Mouse (Mus musculus) kidney, postnatal 10 days (tissue): ENCODE results near the gene Abcb1b.
"Not testable (repeated sequence)": the region's sequence is repeated elsewhere in the genome, so short reads cannot be mapped to it uniquely, and the experiment has no call there.

Experiments used
- DNase-seq: peaks from one replicate; pipeline ENCODE4 v3.0.0; 2021; ENCODE audit warnings: mixed read lengths

Abcb1b gene

DNA sequence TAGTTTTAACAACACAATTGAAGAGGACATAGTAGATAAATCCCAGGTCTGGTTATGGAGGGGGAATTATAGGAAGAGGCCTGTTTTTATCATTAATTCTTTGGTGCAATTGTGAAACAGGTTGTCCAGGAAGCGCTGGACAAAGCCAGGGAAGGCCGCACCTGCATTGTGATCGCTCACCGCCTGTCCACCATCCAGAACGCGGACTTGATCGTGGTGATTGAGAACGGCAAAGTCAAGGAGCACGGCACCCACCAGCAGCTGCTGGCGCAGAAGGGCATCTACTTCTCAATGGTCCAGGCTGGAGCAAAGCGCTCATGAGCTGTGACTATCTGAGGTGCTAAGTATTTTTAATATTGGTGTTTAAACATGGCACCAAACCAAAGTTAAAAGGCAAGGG lies 67.7 kb downstream of the Abcb1b start:
- not testable (repeated sequence) for DNase-seq

DNA sequence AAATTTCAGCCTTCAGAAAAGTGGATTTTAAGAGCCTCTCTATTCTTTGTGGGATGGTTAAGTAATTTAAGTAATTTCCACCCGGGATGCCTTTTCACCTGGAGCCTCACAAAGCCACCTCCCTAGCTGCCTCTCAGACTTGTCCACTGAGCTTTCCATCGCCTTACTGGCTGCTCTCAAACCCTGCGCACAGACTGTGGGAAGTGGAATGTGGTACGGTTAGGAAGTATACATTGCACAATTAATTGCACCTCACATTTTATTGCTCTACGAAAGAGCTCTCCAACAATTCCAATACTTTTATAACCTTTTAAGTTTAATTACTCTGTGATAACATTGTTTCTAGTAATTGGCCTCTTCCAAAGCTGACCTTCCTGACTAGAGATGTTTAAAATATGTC lies 68.4 kb downstream of the Abcb1b start:
- no peak for DNase-seq

DNA sequence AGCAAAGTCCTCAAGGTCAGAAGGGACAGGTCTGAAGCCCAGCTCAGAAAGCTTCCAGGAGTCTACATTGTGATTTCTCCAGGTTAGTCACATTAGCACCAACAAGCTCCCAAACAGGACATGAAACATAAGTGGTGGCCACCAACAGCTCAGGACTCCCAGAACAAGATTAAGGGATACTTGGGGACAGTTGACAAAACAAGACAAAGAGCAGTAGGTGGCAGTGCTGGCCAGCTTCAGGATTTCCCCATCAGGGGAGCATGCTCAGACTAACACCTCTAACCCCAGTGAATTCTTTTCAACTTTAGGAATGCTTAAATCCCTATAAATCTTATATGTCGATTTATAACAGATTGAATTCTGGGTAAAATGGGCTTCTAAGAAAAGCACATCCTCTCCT lies 70.1 kb downstream of the Abcb1b start:
- peak; percentile 40 for DNase-seq

DNA sequence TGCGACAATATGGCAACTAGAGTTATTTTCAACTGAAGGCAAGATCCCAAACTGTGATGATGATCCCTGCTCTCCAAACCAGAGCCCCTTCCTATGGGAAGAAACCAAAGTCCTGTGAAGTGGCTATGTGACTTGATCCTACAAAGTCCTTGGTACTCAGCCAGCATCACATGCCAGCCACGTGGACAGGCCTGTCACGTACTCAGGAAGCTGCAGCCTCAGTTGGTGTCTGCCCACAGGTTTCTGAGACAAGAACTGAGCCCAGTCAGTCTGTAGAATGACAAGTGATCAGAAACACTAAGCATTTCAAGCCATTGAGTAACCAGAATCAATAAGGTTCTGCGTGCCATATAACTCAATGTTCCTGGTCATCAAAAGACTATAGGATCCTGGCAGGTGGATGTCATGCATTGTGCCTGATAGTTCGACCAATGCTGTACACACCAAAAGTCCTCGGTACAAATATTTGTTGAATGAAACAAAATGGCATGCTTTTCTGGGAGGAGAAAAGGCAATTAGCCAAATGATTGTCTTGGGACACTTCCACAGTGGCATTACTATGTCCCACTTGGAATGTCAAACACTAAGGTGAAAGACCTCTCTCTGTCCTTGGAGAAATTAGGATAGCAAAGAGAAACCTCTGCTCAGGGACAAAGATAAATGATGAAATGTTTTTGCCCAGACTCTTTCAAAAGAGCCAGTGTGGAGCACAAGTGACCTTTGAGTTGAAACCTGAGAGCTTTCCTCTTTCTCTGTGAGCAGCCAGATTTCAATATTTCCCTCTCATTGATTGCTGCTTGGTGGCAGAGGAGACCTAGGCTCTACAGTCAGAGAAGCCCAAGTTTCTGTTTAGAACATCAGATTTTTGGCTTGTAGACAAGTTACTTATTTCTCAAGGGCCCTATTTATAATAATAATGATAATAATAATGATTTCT lies 75.3 kb downstream of the Abcb1b start:
- DNase-seq, result no peak

DNA sequence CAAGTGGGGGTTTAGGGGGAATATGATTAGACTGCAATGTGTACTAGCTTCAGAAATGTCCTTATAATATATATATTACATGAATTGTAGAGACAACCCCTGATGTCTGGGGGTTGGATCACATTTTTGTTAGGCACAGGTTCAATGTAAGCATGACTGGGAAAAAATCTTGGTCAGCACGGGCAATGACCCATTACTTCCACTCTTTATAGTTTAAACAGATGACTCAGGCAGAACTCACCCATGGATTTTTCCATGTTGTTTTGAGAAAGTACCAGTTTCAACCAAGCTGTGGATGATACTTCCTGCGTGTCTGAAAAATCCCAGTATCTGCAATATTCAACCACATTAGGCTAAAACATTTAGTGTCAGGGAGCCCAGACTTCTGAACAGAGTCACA lies 79.1 kb downstream of the Abcb1b start:
- DNase-seq, result no peak

DNA sequence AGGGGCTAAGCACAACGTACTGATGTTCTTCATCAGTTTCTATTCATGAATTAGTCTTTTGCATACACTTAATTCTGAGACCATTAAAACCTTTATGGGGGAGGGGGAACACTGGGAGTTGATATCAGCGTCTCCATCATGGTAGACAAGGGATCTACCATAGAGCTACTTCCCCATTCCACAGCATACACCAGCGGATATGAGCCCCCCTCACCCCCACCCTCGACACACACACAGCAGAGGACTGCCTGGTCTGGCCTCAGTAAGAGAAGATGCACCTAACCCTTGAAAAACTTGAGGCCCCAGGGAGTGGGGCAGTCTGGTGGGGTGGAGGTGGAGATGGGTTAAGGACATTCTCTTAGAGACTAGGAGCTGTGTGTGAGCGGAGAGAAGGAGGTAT lies 79.9 kb downstream of the Abcb1b start:
- no peak for DNase-seq

DNA sequence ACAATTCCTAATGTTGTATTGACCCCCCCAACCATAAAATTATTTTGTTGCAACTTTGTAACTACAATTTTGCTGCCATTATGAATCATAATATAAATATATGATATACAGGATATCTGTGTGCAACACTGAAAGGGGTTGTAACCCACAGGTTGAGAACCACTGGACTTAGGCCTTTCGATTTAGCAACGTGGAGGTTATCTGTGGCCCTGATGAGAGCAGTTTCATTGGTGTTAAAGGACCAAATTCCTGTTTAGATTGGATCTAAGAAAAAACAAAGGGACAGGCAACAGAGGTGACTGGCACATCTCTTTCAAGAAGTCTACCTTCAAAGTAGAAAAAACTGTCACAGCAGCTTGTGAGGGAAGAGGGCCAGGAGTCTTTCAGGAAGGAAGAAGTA lies 87.9 kb downstream of the Abcb1b start:
- DNase-seq, result no peak

DNA sequence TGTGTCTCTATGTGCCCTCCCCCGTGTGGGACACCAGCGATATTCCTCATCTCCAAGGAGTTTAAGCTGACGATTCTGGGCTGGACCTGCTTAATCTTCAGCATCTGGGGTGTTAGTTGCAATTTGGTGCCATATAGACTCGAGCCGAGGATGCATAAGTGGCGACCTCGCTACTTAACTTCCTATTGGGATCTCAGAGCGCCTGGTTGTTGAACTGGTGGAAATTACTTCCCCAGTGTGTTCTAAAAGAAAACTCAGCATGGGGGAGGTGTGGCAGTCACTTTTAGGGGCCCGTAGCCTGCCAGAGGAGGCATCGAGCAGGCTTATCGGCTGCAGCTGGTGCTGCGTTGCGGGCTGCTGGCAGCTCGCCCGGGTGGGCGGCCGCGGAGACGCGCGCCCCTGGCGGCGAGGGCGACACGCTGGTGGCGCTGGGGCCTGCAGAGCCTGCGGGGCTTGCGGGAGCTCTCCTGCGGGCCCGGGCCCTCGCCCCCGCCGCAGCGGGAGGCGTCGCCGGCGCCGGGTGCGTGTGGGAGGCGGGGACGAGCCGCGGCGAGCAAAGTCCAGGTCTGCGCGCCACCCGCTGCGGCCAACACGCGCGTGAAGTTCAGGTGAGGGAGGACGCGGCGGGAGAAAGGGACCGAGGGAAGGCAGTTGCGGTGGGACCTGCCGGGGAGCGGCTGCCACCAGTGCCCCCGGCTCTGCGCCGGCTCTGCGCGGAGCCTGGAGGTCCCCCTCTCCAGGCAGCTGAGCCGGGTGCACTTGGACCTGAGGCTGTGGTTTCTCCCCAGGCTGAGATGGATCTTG lies 95.6 kb downstream of the Abcb1b start, which contains the start of gene Abcb4:
Gene Abcb4 (plus strand): TSS at position 418 of the 804 bp plus-strand sequence.
- DNase-seq, result peak; percentile 57

DNA sequence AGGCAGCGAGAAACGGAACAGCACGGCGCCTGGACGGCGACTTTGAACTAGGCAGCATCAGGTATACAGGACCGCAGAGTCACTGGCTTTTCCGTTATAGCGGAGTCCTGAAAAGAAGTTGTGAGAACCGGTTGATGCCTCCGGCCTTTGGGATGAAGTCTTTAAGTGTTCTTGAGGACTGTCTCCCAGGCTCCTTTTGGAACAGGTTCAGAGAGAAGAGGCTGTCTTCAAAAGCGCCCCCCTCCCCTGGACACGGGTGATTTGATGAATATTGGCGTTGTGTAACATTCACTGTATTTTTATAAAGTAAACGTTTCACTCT lies 96.1 kb downstream of the Abcb1b start:
- no peak for DNase-seq

DNA sequence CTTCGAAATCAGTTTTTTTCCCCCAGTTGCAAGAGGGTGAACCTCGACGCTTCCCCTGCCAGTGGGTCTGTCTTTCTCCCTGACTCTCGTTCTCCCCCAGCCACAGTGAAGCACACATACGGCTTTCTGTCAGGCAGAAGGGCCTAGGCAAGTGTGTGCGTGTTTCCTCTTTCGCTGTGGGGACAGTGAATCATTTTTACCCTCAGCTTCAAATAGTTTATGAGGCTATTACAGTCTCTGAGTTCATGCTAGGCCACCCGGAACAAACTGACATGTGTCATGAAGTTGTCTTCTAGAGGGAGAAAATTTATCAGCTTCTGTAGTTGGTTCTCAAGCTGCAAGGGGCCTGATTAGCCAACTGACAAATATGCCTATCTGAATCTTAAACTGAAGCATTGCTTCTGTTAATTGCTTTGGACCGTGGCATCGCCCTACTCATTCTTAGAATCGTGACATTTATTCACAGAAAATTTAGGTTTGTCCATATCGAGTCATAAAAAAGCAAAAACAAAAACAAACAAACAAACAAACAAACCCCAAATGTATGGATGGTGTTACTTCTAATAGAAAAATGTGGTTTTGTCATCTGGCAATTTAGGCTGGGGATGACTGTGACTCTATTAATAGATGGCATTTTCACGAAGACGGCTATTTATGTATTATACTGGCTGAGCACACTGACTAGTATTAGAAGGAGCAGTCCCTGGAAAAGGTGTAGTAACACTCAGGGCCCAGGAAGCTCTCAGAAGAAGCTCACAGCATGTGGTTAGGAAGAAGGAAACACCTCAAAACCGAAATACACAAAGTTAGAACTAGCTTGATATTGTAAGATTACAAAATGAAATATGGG lies 96.9 kb downstream of the Abcb1b start:
- no peak for DNase-seq

DNA sequence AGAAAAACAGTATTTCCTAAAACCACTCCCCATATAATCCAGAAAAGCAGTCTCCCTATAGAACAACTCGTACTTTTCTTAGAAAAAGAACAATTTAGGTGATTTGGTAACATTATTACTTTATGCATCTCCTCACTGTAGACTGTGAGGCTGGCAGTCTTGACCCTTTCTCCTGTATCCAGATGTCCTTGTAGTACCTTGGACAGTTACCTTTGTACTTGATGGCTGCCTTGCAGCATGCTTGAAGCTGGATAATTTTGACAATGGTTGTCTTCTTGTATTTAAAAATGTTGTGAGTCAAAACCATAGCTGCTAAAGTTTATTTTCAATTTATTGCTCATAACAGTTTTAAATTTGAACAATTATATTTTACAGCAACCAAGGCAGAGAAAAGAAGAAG lies 98.3 kb downstream of the Abcb1b start:
- no peak for DNase-seq

DNA sequence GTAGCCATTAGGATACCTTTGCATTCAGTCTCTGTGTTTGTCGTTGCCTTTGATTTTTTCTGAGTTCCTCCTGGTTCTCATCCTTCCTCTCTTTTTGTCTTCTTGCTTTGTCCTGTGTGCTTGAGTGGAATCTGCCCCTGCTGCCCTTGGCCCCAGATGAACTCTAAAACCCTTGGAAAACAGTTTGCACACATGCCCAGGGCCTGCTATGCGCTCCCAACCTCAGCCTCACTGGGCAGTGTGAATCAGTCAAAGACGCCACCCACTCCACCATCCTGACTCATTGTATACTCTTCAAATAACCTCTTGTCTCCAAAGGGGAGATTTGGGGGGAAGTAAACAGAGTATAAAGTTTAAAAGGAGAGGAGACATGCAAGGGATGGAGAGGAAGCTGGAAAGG lies 100.3 kb downstream of the Abcb1b start:
- no peak for DNase-seq

DNA sequence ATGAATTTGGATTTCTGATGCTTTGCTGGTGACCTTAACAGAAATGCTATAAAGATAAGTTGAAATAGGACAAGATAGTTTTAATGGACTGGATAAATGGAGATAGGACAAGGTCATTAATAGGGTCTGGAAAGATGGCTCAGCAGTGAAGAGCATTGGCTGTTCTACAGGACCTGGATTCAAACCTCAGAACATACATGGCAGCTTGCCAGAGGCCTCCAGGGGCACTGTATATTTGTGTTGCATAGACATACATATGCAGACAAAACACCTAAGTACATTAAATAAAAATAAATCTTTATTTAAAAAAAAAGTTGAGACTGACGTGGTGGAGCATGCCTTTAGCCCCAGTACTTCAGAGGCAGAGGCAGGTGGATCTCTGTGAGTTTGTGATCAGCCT lies 103.1 kb downstream of the Abcb1b start:
- DNase-seq, result no peak

DNA sequence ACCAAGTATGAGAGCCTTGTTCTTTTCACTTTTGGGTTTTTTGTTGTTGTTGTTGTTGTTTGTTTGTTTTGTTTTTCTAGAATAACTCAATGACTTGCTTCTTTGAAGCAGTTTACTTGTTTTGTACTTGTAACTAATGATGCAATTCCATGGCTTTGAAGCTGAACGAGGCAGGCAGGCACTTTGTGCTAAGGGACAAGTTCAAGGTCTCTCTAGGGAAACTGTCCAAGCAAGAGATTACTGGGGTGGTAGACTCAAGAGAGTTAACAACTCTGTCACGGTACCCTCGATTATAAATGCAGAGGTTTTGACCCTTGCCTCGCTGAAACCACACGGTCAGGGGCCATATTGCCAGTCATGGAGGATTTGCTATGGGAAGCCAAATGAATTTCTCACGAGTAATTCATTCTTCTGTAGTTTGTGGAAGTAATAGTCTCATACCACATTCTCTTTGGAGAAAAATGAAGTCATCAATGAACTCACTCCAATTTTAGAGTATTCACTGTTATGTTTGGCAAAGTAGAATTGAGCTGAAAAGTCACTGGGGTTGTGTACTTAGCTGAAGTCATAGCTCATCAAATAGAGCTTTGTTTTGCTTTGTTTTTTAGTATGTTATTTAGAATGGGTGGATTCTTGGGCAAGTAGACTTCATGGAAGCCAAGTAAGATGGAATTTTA lies 104.3 kb downstream of the Abcb1b start:
- no peak for DNase-seq

DNA sequence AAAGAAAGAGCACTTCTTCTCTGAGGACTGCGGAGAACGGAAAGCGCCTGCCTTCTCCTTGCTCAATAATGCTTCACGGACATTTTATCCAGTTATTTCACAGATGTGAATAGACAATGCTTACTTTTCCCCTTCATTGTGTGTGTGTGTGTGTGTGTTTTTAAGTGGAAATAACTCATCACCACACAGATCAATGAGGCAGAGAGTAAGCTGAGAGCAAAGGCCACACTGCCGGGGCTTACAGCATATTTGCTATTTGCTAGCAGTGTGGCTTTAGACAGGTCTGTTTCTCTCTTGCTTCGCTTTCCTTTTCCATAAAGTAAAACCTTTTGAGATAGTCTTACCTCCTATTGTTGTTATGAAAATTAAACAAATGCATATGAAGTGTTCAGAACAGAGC lies 106.6 kb downstream of the Abcb1b start:
- no peak for DNase-seq

DNA sequence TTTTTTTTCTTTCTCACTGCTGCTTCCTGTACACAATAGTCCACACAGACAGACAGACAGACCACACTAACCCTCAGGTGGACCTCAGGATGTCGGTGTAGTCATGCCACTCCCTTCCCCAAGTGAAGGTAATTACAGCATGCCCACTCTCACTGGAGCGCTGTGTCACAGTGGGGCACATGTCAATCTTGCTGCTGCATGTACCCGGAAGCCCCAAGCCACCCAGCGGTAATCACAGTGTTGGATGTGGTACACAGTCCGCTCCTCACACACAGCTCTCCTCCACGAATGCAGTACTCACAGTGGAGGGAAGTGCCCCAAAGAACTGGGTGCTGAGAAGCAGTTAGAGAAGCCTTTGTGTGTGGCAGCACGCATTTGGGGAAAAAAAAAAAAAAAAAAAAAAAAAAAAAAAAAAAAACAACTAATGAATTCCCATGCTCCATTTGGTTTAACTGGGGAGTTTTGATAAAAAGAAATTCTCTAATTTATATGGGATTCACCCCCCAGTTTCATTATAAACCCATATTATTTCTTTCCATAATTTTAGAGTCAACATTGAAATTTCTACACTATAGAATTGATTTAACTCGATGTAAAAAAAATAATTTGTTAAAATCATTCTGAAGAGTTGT lies 113.7 kb downstream of the Abcb1b start:
- DNase-seq, result no peak
